Mouse (Mus musculus) bone marrow, adult 2 months (tissue): ENCODE measurements around the gene Igf2bp3.

Source experiments
- CTCF ChIP-seq: fragments of 200-500 bp; IDR thresholded peaks from 2 replicates; pipeline ENCODE4 v1.5.1; 2011; ENCODE audit warnings: low read length, control low read depth; ENCODE audit not compliant: control insufficient read depth, insufficient read depth
- POLR2A ChIP-seq: fragments of 200-500 bp; IDR thresholded peaks from 2 replicates; pipeline ENCODE4 v1.6.1; 2011; ENCODE audit warnings: low read depth, mild to moderate bottlenecking, control low read depth, low read length, borderline replicate concordance; ENCODE audit not compliant: control insufficient read depth

- no peak for TF ChIP-seq CTCF
- no peak for TF ChIP-seq POLR2A
These were observed 118.3 kb downstream of the Igf2bp3 start for GRCm38 (mm10) chr6:49096421-49096820.
